Mouse (Mus musculus) gastrocnemius, adult 18-20 months (tissue): Measurements from ENCODE around the gene Btbd10. TPM values are rescaled to one million over a fixed set of nuclear protein-coding genes. Genes with fewer than 3 reads are reported as not detected.

Source experiments
- DNase-seq: peaks from one replicate; pipeline ENCODE4 v3.0.0; 2021; ENCODE audit warnings: low spot score
- total RNA-seq, 2 experiments: library from RNA; stranded (reverse); gene quantifications; 2 replicates each; pipeline ENCODE4 v1.2.3; 2021

The Btbd10 gene
- total RNA-seq, 2 experiments from 2014 or later, result 6.8 to 8.9 TPM

DNA sequence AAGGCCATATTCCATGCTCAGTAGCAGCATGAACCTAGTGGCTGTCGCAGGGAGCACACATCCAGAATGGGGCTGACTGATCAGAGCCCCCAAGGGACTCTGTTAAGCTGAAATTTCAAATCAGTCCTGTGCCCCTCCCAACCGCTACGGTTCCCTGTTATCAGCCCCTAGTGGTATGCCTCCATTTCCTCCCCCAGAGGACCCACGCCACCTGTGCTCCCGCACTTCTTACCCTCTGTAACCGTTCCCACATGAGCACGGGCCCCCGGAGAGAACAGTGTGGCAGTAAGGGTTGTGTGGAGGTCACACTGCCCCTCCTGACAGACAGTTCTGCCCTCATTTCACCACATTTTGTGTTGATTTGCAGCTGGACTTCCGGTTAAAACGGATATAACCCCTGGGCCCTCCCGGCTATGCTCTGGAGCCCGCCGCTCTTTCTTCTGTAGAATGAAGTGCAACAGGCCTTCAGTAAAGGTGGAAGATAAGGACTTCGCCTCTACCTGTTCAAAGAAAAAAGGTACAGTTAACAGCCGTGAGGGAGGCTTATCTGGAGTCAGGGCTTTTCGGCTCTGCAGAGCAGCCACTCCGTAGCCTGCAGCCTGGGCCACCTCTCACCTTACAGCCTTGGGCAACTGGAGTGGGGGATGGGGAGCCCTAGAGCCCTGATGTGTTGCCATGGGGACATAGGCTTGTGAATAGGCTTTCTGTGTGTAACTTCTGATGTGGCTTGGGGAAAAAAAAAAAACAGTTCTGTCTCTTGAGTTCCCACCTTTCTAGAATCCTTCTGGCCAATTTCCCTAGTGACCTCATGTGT, 73.9 kb downstream of the Btbd10 start:
- DNase-seq, result no peak

DNA sequence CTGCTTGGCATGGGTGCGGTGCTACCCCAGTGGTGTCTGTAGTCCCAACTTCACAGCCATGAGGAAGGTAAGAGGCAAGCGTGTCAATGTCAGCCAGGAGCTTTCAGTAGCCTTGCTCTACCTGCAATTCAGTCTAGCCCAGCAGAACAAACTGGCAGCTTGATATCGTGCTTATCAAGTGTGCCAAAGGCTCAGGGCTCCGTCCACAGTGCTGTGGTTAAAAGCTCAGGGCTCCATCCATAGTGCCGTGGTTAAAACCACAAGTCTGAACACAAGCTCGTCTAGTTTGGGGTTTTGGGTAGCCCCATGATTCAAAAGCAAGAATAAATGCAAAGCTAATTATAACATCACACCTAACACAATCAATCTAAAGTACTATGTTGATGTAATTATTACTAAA, 74.6 kb downstream of the Btbd10 start:
- DNase-seq, result no peak

DNA sequence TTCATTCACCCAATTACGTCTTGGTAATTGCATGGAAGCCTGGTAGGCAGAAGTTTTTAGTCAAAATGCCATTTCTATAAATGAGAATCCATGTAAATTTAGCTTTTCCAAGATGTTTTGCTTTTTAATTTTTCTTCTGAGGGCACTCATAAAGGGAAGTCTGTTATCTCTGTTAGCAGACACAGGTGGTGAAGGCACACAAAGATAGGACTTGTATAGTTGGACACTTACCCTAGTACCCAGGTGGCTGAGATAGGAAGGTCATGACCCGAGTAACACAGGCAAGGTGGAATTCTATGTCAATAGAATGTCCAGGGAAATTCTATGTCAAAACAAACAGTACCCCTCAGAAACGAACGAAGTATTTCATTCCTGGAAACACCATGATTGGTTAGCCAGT, 77.0 kb downstream of the Btbd10 start:
- no peak for DNase-seq

DNA sequence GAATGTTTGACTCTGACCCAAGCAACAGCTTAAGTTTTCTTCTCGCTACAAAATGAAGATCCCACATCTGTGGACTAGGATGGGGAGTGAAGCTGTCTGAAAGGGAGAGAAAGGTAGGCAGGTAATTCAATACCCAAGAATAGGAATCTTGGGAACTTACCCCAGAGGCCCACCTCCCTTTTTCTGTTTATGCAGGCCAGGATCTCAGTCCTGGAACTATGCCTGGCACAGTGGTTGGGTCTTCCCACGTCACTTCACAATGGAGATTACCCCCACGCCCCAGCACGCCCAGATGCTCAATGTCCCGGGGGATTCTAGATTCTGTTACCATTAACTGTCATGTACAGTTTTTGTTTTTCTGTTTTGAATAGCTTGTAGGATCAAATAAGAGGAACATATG, 77.5 kb downstream of the Btbd10 start:
- no peak for DNase-seq

DNA sequence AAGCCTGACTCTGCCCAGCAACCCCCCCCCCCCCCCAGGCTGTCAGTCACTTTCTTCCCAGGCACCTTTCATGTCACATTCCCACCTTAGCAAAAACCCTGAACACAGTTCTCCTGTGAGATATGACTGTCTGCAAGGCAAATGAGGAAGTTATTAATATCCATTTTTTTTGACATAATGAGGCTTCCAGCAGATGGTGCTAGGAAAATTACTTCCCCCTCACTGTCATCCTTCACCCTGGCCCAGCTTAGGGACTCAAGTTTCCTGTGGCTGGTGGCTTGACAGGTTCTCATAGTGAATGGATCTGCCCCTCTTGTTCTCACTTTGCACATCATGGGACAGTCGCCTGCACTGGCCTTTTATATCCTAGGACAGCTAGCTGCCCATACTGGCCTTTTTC, 80.0 kb downstream of the Btbd10 start:
- peak; percentile 15 for DNase-seq

DNA sequence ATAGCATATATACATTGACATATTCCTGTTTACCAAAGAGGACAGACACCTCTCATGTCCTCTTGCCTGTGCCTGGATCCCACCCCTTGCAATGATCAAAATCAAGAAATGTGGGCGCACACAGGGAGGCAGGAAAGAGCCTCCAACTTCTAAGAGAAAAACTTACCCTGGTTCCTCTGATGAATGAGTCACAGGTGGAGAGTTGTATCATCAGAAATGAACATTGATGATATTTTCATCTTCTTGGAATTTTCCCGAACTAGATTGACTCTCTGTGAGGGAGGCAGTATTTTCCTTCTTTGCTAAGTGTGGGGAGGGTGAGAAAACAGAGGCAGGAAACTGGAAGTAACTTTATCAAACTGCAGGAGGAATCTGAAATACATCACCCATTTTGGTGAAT, 83.8 kb downstream of the Btbd10 start:
- DNase-seq, result no peak

DNA sequence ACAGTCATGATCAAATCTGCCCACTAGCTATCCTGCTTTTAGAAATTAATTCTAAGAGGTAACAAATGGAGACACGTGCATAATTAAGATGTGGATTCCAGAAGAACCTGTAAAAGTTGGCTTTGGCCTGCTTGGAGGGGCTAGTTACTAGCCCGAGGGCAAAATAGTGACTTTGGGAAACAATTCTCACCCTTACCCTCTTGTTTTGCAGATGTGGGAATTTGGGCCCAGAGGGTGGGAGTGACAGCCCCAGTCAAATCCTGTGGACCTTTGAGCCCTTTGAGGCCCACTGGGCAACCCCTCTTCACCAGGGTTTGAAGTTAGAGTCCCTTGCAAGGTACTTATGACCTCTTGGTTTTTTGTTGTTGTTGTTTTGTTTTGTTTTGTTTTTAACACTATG, 89.9 kb downstream of the Btbd10 start:
- DNase-seq, result no peak

DNA sequence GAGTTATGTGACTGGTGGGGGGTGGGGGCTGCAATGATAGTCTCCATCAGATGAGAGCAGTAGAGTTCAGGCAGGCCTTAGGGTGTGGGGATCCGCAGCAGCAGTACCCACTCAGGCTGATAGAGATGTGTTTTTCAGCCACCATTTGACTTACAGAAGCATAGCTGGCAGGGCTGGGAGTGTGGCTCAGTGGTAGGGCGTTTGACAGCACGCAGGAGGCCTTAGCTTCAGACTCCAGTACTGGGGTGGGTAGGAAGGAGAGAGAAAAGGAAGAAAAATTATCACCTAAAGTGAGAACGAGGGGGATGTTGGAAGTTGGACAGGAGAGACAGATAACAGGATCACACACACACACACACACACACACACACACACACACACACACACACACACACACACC, 90.7 kb downstream of the Btbd10 start:
- DNase-seq, result no peak

DNA sequence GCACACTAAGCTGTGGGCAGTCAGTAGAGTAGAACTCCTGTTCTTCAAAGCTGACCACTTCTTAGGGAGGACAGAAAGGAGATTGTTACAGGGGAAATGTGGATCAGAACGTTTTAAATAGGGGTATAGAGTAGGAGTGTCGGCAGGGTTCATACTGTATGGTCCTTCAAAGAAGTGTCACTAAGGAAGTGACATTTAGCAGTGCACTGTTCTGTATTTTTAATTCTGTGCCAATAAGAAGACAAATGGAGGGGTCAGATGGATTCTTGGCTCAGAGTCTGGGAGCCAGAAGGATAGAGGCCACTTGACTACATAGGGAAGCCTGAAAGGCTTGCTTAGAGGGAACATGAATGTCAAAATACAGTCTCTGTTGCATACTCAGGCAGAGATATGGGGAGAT, 91.9 kb downstream of the Btbd10 start:
- DNase-seq, result no peak

DNA sequence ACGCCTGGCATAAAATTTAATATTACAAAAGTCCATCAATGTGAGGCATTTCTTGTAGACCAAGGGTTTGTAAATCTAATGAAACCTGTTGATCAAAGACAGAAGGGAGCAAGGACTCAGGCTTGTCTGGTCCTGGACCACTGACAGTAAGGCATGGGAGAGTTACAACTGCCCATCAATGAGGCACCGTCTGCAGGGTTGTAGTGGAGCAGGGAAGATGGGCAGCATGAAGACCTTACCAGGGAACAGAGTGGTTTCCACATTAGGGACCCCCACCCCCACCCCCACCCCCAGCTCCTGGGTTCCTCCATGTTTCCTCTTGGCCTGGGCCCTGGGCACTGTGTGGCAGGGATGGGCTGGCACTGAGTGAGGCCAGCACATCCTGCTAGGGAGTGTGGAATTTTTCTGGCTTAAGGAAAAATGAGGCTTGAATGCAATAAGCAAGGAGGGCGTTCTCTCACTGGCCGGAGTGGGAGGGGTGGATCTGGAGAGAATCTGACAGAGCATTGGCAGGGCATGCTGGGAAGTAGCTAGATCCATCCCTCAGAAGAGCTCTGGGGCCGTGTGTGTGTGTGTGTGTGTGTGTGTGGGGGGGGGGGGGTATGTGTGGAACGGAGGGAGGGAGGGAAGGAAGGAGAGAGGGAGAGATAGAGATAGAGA, 96.7 kb downstream of the Btbd10 start:
- DNase-seq, result no peak

DNA sequence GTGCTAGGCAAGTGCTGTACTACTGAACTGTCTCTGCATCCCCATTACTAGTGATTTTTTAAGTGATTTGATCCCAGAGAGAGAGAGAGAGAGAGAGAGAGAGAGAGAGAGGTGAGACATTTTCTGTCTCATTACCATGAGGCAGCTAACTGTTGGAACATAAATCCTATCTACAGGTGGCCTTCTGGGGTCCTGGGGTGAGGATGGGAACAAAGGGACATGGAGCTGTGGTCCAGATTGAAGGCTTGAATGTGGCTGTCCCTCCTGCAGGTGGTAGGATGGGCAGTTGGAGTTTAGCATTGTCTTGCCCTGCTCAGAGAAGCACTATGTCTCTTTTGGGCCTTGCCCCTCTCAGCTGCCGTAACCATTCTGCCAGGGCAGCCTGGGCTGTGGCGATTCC, 98.2 kb downstream of the Btbd10 start:
- DNase-seq, result no peak

DNA sequence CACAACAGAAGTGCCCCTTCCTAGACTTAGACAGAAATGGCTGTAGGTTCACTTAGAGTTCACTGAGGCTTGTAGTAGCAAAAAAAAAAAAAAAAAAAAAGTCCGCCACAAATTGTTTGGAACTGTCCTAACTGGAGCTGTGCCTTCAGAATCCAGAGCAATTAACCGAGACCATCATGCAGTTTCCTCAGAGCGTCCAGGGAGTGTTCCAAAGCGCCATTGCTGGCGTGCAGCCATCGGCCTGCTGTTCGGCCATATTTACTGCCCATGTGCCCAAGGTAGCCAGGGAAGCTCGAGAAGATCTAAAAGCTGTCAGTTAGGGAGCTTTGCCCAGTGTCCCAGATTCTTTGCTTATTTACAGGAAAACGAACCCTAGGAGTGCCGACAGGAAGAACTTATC, 98.6 kb downstream of the Btbd10 start:
- peak; percentile 35 for DNase-seq

DNA sequence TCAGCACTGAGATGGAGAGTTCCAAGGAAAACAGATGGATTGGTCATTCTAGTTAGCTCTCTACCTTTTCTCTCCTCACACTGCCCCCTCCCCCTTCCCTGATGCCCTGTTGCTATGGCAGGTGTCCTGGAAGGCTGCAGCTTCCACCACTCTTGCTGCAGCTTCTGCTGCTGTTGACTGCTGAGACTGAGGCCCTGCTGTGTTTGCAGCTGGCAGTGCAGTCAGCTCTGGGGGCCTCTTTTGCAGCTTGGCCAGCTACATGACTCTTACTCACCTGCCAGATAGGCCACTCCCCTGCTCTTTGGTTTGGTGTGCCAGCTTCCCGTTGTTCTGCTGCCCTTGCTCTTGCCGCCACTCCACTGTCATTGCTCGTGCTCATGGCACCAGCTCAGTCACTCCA, 99.3 kb downstream of the Btbd10 start:
- no peak for DNase-seq

DNA sequence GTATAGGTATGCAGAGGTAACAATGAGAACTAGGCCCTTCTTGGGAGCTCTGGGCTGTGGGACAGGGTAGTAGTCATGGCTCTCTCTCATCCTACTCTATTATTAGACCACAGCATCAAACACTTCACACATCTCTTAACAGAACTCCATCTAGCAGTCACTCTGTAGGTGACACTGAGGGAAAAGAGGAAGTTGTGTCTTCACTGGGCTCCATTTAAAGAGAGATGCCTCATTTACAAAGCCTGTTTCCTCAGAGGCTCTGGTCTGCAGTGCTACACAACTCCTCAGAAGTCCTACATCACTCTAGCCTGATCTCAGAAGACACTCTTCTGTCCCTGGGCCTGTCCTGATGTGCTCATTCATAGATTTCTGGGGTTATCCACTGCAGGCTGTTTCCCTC, 100.1 kb downstream of the Btbd10 start:
- no peak for DNase-seq

DNA sequence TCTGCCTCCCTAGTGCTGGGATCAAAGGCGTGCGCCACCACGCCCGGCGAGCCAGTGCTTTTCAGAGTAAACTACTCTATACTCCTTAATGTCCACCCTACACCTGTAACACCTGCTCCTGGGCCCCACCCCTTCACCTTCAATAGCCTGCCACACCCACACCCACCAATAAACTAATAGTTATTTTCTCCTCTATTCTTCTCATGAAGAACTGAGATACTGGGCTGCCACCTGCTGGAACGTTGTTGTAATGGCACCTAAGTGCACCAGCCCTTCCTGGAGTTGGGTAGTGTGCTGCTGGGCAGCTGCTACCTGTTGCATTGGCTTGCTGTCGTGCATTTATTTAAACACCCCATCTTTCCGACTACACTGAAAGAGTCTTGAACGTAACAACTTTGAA, 100.9 kb downstream of the Btbd10 start:
- peak; percentile 67 for DNase-seq

Other genes with a start within 250 kb of the Btbd10 start
- gene Arntl, start 161.9 kb downstream of the Btbd10 start, total RNA-seq, result 10 to 100 TPM; 21.9 to 31.8 TPM
- not detected for gene Pth, start 19.2 kb upstream of the Btbd10 start, total RNA-seq
- gene Far1, start 144.4 kb upstream of the Btbd10 start, total RNA-seq, result 10 to 100 TPM in 1 of 2 experiments, 1 to 10 TPM in 1; 9.1 to 10.7 TPM